Comparison of ENCODE assay signal across 11 mouse cellular contexts in genomic region chr6:86260322-86261050, GRCm38 (mm10).
DNase-seq lines count a peak whose midpoint lies in the region; ATAC-seq and TF ChIP-seq lines count a peak whose summit lies in the region.
"Had no signal": no experiment of that assay in that cellular context is flagged by ENCODE, and none has a peak within 500 bp of the region (broad histone marks: within the 10 kb centered on the region; RNA-seq: fewer than 3 reads in every experiment).

No protein-coding gene starts in this region.

- no peaks in the 10 kb centered on the region for H3K27me3 ChIP-seq in heart, adult 2 months (ENCODE audit: control insufficient read depth, insufficient read depth, low read length)
- H3K27me3 ChIP-seq in heart, embryonic 11.5 days (ENCODE audit: control insufficient read depth, insufficient read depth, low read length): no peaks in the 10 kb centered on the region
- H3K27me3 ChIP-seq in limb, embryonic 14.5 days (ENCODE audit: control insufficient read depth, insufficient read depth, low read length): no peaks in the 10 kb centered on the region
- H3K27me3 ChIP-seq in kidney, embryonic 16.5 days (ENCODE audit: insufficient read depth, low read length): no peaks in the 10 kb centered on the region
- H3K27me3 ChIP-seq: embryonic facial prominence, embryonic 13.5 days had no signal

- WGBS in heart, adult 2 months: 43% methylated on average over 7 of the region's 7 CpGs
- WGBS in heart, embryonic 11.5 days (ENCODE audit: insufficient replicate concordance): 60% methylated on average over 7 of the region's 7 CpGs
- 30% methylated on average over 7 of the region's 7 CpGs for WGBS in limb, embryonic 14.5 days
- WGBS in kidney, embryonic 16.5 days: 41% methylated on average over 7 of the region's 7 CpGs

- no peak for TF ChIP-seq POLR2A in heart, adult 2 months (IDR thresholded peaks at IDR 0.05; ENCODE audit: insufficient read depth, low read depth, low read length)
- TF ChIP-seq POLR2A in limb, embryonic 14.5 days (IDR thresholded peaks at IDR 0.05; ENCODE audit: borderline replicate concordance, extremely low read depth, insufficient read depth, insufficient read length): no peak

- no peaks in the 10 kb centered on the region for H3K4me1 ChIP-seq in heart, adult 2 months (ENCODE audit: control insufficient read depth, insufficient read depth, low read length)
- H3K4me1 ChIP-seq in heart, embryonic 11.5 days (ENCODE audit: control insufficient read depth, insufficient read depth, low read length): no peaks in the 10 kb centered on the region
- H3K4me1 ChIP-seq in limb, embryonic 14.5 days (ENCODE audit: control insufficient read depth, insufficient read depth, low read length): peaks cover 5% of the 10 kb centered on the region; the same call in 1 of the 2 replicates
- H3K4me1 ChIP-seq in kidney, embryonic 16.5 days (ENCODE audit: insufficient read depth, low read length): peaks cover 7% of the 10 kb centered on the region; the same call in 1 of the 2 replicates
- H3K4me1 ChIP-seq: embryonic facial prominence, embryonic 13.5 days; midbrain, embryonic 10.5 days had no signal

- no peaks in the 10 kb centered on the region for H3K36me3 ChIP-seq in heart, adult 2 months (ENCODE audit: control insufficient read depth, insufficient read depth, low read length)
- no peaks in the 10 kb centered on the region for H3K36me3 ChIP-seq in heart, embryonic 11.5 days (ENCODE audit: control insufficient read depth, insufficient read depth, low read length)
- no peaks in the 10 kb centered on the region for H3K36me3 ChIP-seq in limb, embryonic 14.5 days (ENCODE audit: control insufficient read depth, insufficient read depth, low read length)
- H3K36me3 ChIP-seq in kidney, embryonic 16.5 days (ENCODE audit: insufficient read depth, low read length): no peaks in the 10 kb centered on the region
- H3K36me3 ChIP-seq: embryonic facial prominence, embryonic 13.5 days; hindbrain, embryonic 10.5 days; midbrain, embryonic 10.5 days had no signal

- intact Hi-C loops in heart, adult 2 months (cut with DNase I): no loop called here

- H3K27ac ChIP-seq in heart, adult 2 months: no peak overlapping the region
- no peak overlapping the region for H3K27ac ChIP-seq in heart, embryonic 11.5 days (ENCODE audit: low read depth, low read length)
- 0 out of 2 replicates have a peak overlapping the region, but pooled peaks have one; percentile 16 for H3K27ac ChIP-seq in limb, embryonic 14.5 days (replicated peaks; ENCODE audit: low read depth, low read length)
- no peak overlapping the region for H3K27ac ChIP-seq in kidney, embryonic 16.5 days (ENCODE audit: low read length)
- H3K27ac ChIP-seq: embryonic facial prominence, embryonic 13.5 days; hindbrain, embryonic 10.5 days; midbrain, embryonic 10.5 days had no signal

- H3K9me3 ChIP-seq in heart, embryonic 11.5 days (replicated peaks; ENCODE audit: control insufficient read depth, low read length): no peaks in the 10 kb centered on the region
- H3K9me3 ChIP-seq in limb, embryonic 14.5 days (ENCODE audit: control insufficient read depth, low read length): no peaks in the 10 kb centered on the region
- no peaks in the 10 kb centered on the region for H3K9me3 ChIP-seq in kidney, embryonic 16.5 days (ENCODE audit: low read length)
- H3K9me3 ChIP-seq: embryonic facial prominence, embryonic 13.5 days; hindbrain, embryonic 10.5 days; midbrain, embryonic 10.5 days had no signal

- no peak for DNase-seq in heart, adult 2 months
- DNase-seq in A20 (ENCODE audit: low read depth, low spot score) (peak; percentile 25), ZHBTc4 (ENCODE audit: low read depth, low spot score) (peak; percentile 40)
- peak; percentile 22 for DNase-seq in limb, embryonic 14.5 days (ENCODE audit: low spot score)
- no peak for DNase-seq in urinary bladder, adult 18-20 months (ENCODE audit: low spot score in 2 of 2)
- no peak for DNase-seq in gastrocnemius, postnatal 4 days (ENCODE audit: low spot score in 2 of 2)

- H3K4me3 ChIP-seq in heart, adult 2 months: no peak overlapping the region
- H3K4me3 ChIP-seq in heart, embryonic 11.5 days (ENCODE audit: low read depth, low read length): no peak overlapping the region
- no peak overlapping the region for H3K4me3 ChIP-seq in limb, embryonic 14.5 days (replicated peaks; ENCODE audit: low read length)
- H3K4me3 ChIP-seq in kidney, embryonic 16.5 days (ENCODE audit: low read length): no peak overlapping the region
- H3K4me3 ChIP-seq: embryonic facial prominence, embryonic 13.5 days; hindbrain, embryonic 10.5 days; midbrain, embryonic 10.5 days had no signal

- ATAC-seq in heart, embryonic 11.5 days (replicated peaks; ENCODE audit: insufficient number of reproducible peaks, low FRiP score, low TSS enrichment): no peak
- peak; percentile 85 for ATAC-seq in limb, embryonic 14.5 days (ENCODE audit: low FRiP score, low read depth)
- no peak for ATAC-seq in kidney, embryonic 16.5 days (ENCODE audit: low FRiP score, low TSS enrichment)

- H3K9ac ChIP-seq in heart, adult 2 months (ENCODE audit: low read depth, low read length): no peak overlapping the region
- H3K9ac ChIP-seq in heart, embryonic 11.5 days (ENCODE audit: low read depth, low read length): no peak overlapping the region
- no peak overlapping the region for H3K9ac ChIP-seq in limb, embryonic 14.5 days (ENCODE audit: low read depth, low read length, severe bottlenecking)
- H3K9ac ChIP-seq in kidney, embryonic 16.5 days (replicated peaks; ENCODE audit: low read length): no peak overlapping the region
- H3K9ac ChIP-seq: embryonic facial prominence, embryonic 13.5 days had no signal

- H3K79me2 ChIP-seq in heart, adult 2 months (replicated peaks; ENCODE audit: control insufficient read depth, insufficient read depth, low read length): no peaks in the 10 kb centered on the region

- H3K4me2 ChIP-seq in heart, embryonic 11.5 days: no peak overlapping the region
- H3K4me2 ChIP-seq in limb, embryonic 14.5 days (replicated peaks; ENCODE audit: low read depth, low read length, severe bottlenecking): no peak overlapping the region
- H3K4me2 ChIP-seq in kidney, embryonic 16.5 days (replicated peaks; ENCODE audit: low read depth, low read length): no peak overlapping the region
- H3K4me2 ChIP-seq: embryonic facial prominence, embryonic 13.5 days had no signal

- peak; percentile 14; the same call in 1 of the 2 replicates for TF ChIP-seq CTCF in heart, adult 2 months (IDR thresholded peaks at IDR 0.05)

- TF ChIP-seq EP300 in heart, adult 2 months (IDR thresholded peaks at IDR 0.05; ENCODE audit: insufficient read depth, low read depth, low read length): no peak

Comparison
In these comparisons a context has a peak if more than half of its experiments do, and no peak if none do; other contexts are left out.
1. DNase-seq: peak in A20 (single experiment), ZHBTc4 (single experiment) and limb, embryonic 14.5 days (single experiment); none in heart, adult 2 months (0 of 2), urinary bladder, adult 18-20 months (0 of 2) and gastrocnemius, postnatal 4 days (0 of 2).